Mouse (Mus musculus) small intestine, adult 2 months (tissue): ENCODE measurements at regions not wholly inside any gene's neighbourhood (a gene's known extent, or its start where the extent isn't known, plus 50 kb on each side); places are given as distances from the start of the nearest gene placed in this dataset.

ENCODE experiments used
- H3K27ac ChIP-seq: fragments of 200-500 bp; 2 replicates; pipeline ENCODE4 v1.5.1; 2012; ENCODE audit warnings: low read depth, low read length, control low read depth, inconsistent platforms; ENCODE audit not compliant: insufficient read depth
- H3K27me3 ChIP-seq: fragments of 200-500 bp; 2 replicates; pipeline ENCODE4 v1.6.1; 2012; ENCODE audit warnings: mild to moderate bottlenecking, moderate library complexity, low read length, inconsistent platforms; ENCODE audit not compliant: control insufficient read depth, insufficient read depth
- H3K36me3 ChIP-seq: fragments of 200-500 bp; 2 replicates; pipeline ENCODE4 v1.6.1; 2012; ENCODE audit warnings: mild to moderate bottlenecking, low read length, control low read depth, inconsistent platforms; ENCODE audit not compliant: control insufficient read depth, insufficient read depth
- H3K4me1 ChIP-seq: fragments of 200-500 bp; 2 replicates; pipeline ENCODE4 v1.6.1; 2012; ENCODE audit warnings: low read length, inconsistent platforms, mixed read lengths; ENCODE audit not compliant: control insufficient read depth, insufficient read depth, insufficient read length
- H3K4me3 ChIP-seq: fragments of 200-500 bp; 2 replicates; pipeline ENCODE4 v1.5.1; 2012; ENCODE audit warnings: low read depth, mild to moderate bottlenecking, control low read depth, inconsistent platforms, low read length, moderate library complexity
- CTCF ChIP-seq: fragments of 200-500 bp; IDR thresholded peaks from 2 replicates; pipeline ENCODE4 v1.5.1; 2012; ENCODE audit warnings: low read depth, mild to moderate bottlenecking, control low read depth, inconsistent platforms, low read length, moderate library complexity, mixed read lengths; ENCODE audit not compliant: insufficient replicate concordance, insufficient read length; ENCODE audit errors: extremely low read depth
- POLR2A ChIP-seq: fragments of 200-500 bp; IDR thresholded peaks from 2 replicates; pipeline ENCODE4 v1.6.1; 2012; ENCODE audit warnings: low read depth, mild to moderate bottlenecking, control low read depth, inconsistent platforms, low read length, moderate library complexity
- WGBS: fragments of 180-500 bp; shearing (Covaris S2); methylation state at CpG from one replicate; pipeline ENCODE4 v1.1.7; 2018; 5-methylcytosine and 5-hydroxymethylcytosine counted together

DNA sequence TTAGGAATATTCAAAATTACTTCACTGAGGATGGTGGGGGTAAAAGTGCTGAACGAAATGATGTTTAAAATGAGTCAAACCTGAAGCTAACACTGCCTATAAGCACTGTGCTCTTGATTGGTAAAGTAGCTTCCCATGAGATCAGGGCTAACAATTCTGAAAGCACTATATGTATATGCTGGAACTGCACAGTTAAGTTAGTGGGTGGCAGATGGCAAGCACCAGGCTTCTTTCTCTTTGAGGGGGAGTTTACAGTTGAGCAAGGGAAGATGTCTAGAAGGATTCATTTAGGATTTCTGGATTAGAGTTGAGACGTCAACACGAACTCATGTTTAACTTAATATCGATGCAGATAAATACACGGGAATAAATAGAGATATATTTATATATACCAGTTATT is 195.7 kb upstream of the Fn1 start:
- Histone ChIP-seq H3K36me3 (no peaks in the 10 kb centered on the region), H3K27ac (no peak overlapping the region), H3K4me3 (no peak overlapping the region), H3K27me3 (no peaks in the 10 kb centered on the region), H3K4me1 (no peaks in the 10 kb centered on the region)
- 89% methylated on average over 5 of the region's 5 CpGs for WGBS
- TF ChIP-seq CTCF (no peak), POLR2A (no peak)

DNA sequence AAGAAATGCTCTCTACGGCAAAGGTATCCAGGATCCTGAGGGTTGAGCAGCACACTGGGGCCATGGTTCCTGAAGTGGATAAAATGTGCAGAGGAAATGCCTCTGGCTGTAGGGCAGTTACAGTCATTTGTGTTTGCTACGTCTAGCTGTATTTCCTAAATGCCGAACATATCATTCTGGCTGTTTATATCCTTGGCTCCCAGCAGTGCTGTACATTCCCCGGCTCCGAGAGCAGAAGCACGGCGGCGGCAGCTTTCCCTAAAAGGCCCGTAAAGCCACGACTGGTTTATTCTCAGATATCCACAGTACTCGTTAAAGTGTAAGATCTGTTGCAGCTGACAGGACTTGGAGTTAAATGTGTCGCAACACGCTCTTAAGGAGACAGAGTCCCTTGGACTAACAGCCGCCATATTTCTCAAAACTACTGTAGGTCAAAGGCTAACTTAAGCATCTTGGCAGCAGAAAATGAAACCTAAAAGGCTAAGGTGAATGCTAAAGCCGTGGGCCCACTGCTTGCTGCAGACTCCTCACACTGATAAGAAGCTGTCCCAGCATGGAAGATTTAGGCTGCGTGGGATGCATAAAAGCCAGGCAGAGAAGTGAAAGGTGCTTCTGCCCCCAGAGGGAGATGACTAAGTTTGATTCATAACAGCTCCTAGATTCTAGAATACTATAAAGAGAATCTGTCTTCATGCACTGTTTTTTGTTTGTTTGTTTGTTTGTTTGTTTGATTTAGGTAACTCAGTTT is 192.1 kb upstream of the Fn1 start:
- TF ChIP-seq POLR2A (no peak), CTCF (no peak)
- Histone ChIP-seq H3K27me3 (no peaks in the 10 kb centered on the region), H3K36me3 (no peaks in the 10 kb centered on the region), H3K27ac (peak overlapping the region; percentile 12; the same call in 1 of the 2 replicates), H3K4me1 (no peaks in the 10 kb centered on the region), H3K4me3 (no peak overlapping the region)
- 50% methylated on average over 16 of the region's 16 CpGs for WGBS

DNA sequence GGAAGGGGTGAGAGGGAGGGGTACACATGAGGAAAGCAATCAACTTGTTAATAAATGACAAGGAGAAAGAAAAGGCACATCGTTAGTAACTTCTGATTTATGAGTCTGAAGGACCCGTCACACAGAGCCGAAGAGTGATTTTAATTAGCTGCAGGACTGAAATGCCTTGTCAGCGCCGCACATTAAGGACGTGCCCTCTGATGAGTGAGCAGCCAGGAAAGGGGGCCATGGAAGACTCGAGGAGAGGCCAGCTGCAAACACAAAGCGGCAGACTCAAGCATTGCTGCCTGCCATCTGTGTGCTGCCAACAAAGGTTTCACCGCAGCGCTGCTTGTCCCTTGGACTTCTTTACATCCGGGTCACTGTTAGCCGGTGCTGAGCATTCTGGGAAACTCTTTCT is 184.8 kb upstream of the Fn1 start:
- 16% methylated on average over 12 of the region's 12 CpGs for WGBS
- Histone ChIP-seq H3K27ac (no peak overlapping the region), H3K36me3 (no peaks in the 10 kb centered on the region), H3K4me1 (no peaks in the 10 kb centered on the region), H3K4me3 (peak overlapping the region; percentile 36), H3K27me3 (no peaks in the 10 kb centered on the region)
- no peak for TF ChIP-seq CTCF
- no peak for TF ChIP-seq POLR2A

DNA sequence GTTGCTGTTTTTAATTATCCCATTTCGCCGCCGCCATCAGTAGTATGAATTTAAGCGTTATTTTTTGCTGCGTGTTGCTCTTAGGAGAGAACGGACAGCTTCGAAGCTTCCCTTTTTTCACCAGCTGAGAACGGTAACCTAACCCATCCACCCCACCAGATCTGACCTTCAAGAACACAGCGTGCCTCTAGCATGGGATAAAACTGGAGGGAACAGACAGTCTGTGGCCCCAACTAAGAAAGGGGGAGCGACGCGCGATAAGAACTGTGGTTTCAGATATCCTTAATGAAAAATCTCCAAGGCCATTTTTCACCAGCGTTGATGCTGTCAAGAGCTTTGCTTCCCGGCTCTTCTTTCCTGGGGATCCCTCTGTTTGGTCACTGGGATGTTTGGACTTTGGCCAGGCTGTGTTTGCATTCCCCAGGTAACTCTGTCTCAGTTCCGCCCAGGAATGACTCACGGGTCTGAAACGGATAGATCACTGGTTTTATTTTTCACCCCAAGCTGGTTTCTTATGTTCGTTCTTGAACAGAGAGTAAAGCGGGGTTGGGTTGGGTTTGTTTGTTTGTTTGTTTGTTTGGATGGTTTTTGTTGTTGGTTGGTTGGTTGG is 184.1 kb upstream of the Fn1 start:
- no peak overlapping the region for H3K4me3 ChIP-seq
- H3K27ac ChIP-seq, result no peak overlapping the region
- H3K4me1 ChIP-seq, result no peaks in the 10 kb centered on the region
- 32% methylated on average over 20 of the region's 20 CpGs for WGBS
- TF ChIP-seq POLR2A (no peak), CTCF (no peak)
- H3K36me3 ChIP-seq, result no peaks in the 10 kb centered on the region
- no peaks in the 10 kb centered on the region for H3K27me3 ChIP-seq

DNA sequence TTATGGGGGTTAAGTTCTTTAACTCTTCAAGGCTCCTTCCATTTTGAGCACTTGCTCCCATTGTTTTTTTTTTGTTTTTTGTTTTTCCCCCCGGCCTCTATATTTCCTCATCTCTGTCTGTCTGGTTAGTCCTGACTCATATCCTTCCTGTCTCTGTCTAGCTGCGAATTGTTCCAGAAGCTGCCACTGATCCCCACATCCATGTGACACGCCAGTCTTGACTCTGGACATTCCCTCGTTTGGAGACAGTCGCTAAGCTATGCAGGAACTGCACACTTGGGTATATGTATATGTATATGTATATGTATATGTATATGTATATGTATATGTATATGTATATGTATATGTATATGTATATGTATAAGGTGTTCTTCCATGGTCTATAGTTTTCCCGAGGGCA is 177.4 kb upstream of the Fn1 start:
- H3K36me3 ChIP-seq, result no peaks in the 10 kb centered on the region
- H3K27ac ChIP-seq, result no peak overlapping the region
- no peak for TF ChIP-seq CTCF
- TF ChIP-seq POLR2A, result no peak
- 81% methylated on average over 6 of the region's 6 CpGs for WGBS
- no peak overlapping the region for H3K4me3 ChIP-seq
- H3K27me3 ChIP-seq, result no peaks in the 10 kb centered on the region
- H3K4me1 ChIP-seq, result no peaks in the 10 kb centered on the region

DNA sequence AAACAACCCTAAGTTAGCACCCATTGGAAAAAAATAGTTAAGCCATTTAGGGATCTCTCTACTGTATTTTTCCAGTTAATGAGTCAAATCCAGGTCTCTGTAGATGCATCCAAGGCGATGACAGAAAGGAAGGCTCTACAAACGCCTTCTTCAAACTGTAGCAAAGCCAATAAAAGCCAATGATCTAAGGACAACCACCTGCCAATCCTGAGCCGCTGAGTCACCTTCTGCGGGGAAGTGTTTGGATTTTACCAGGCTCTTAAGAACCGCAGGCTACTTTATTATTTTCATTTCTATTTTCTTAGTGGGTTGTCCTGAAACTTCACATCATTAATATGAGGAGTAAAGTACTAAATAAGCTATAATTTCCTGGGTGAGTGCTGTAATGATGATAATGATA is 171.4 kb upstream of the Fn1 start:
- Histone ChIP-seq H3K4me1 (no peaks in the 10 kb centered on the region), H3K36me3 (no peaks in the 10 kb centered on the region), H3K27ac (no peak overlapping the region), H3K4me3 (no peak overlapping the region), H3K27me3 (no peaks in the 10 kb centered on the region)
- whole genome bisulfite sequencing, result 74% methylated on average over 5 of the region's 5 CpGs
- no peak for TF ChIP-seq POLR2A
- no peak for TF ChIP-seq CTCF

DNA sequence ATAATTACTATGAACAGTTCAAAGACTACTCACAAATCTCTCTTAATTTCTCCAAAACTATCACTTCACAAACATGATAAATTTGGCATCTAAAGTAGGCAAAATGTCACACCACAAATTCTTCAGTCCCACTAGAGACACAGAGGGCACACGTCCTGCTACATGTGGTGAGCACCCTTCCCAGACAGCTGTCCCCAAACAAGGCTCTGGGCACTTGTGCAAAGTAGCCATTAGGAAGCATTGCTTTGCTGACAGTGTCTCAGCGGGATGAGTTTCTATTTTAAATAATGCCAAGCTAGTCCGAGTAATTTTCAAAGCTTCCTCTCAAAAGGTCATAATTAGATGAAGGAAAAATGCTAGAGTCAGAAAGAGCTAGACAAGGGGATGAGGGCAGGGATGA is 169.1 kb upstream of the Fn1 start:
- no peak overlapping the region for H3K27ac ChIP-seq
- H3K4me1 ChIP-seq, result no peaks in the 10 kb centered on the region
- TF ChIP-seq CTCF (no peak), POLR2A (no peak)
- no peak overlapping the region for H3K4me3 ChIP-seq
- H3K27me3 ChIP-seq, result no peaks in the 10 kb centered on the region
- H3K36me3 ChIP-seq, result no peaks in the 10 kb centered on the region
- WGBS, result 70% methylated on average over 3 of the region's 3 CpGs
